Mouse (Mus musculus): ENCODE data around the gene Hipk1. TPM values are rescaled to one million over a fixed set of nuclear protein-coding genes. Genes with fewer than 3 reads are reported as not detected.
"Not testable (repeated sequence)": the region's sequence is repeated elsewhere in the genome, so short reads cannot be mapped to it uniquely, and the experiment has no call there.

Hipk1 gene
- total RNA-seq, 2 experiments from 2014 or later = 87.7 to 124 TPM

DNA sequence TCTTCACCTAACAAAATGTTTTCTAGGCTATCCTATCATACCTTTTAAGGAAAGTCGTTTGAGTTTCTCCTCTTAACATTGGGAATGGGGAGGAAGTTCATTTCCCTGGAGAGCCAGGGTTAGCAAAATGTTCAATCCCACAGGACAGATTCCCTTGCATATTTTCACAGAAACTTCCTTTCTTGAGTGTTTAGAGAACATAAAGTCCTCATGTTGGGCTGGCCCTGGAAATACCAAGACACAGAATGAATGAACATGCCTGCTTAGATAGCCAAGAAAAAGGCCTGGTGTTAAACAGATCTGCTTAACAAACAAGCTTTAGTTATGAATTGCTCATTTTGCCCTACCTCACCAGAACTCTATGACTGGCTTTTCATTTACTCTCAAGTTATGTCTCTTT is 1.2 kb upstream of the Hipk1 start:
- DNase-seq = peak in 1 of 2 experiments; percentile 76

DNA sequence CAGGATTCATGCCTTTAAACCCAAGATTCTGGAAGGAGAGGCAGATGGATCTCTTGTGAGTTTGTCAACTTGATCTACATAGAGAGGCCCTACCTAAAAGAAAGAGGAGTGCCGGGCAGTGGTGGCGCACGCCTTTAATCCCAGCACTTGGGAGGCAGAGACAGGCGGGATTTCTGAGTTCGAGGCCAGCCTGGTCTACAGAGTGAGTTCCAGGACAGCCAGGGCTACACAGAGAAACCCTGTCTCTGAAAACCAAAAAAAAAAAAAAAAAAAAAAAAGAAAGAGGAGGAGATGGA is 696 bp upstream of the Hipk1 start:
- not testable (repeated sequence) for DNase-seq

DNA sequence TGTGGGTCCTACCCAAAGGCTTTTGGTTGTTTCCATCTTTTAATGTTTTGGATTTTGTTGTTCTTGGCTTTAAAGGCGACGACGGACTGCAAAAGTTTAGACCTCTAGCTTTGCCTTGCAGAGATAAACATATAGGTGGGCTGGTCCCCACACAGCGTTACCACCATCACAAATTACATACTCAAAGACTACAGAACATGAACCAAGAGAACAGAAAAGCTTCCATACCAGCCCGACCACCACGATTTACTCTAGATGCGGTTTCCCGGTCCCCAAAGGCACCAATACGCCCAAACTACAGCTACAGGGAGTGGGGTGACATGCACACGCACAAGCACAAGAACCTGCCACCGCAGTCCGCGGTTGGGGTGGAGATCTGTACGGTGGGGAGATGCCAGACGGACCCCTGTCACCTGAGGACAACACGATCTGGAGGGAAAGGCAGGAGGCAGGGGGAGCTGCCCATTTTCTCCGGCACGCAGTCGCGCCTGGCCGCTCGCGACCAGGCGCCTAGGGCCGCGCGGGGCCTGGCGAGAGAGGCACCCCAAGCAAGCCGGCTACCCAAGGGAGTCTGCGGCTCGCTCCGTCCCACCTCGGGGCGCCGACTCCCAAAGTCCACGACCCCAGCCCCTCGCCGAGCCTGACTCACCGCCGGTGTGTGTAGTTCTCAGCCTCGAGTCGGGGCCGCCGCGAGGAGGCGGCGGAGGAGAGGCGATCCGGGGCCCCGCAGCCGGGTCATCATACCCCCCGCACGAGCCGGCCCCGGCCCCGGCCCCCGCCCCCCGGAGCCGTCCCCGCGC is 817 bp downstream of the Hipk1 start:
- peak in 1 of 2 experiments; percentile 73 for DNase-seq

DNA sequence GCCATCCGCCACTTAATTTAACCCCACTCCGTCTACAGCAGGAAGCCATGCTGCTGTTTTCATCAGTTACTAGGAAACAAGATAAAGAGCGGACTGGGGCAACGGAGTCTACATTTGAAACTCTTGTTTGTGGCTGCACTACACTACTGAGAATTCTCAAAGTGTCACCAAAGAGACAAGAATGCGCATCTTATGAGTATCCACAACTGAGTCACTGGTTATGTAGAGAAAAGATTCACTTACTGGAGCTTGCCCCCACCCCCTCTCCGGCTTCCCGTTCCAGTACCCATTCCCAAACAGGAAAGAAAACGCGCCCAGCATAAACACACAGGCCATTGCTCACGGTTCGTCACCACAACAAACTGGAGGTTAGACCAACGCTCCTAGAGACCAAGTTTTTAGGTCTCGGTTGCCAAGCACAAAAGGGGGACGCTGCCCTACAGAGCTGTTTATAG is 1.4 kb downstream of the Hipk1 start:
- peak in 1 of 2 experiments; percentile 77 for DNase-seq

DNA sequence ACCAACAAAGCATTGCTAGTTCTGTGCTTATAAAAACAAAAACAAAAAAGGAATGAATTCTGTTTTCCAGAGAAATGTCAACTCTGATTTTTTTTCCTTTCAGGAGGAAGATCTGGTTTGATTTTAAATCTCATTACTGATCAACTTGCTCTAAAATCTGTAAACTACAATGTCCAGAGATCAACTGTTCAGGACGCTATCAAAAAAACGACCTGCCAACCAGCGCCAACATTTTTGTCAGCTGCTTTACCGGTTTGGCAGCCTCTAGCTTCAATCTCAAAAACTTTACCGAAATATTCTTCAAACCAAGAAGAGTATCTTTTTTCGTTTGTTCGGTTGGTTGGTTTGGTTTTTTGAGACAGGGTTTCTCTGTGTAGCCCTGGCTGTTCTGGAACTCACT is 2.3 kb downstream of the Hipk1 start:
- DNase-seq = no peak

DNA sequence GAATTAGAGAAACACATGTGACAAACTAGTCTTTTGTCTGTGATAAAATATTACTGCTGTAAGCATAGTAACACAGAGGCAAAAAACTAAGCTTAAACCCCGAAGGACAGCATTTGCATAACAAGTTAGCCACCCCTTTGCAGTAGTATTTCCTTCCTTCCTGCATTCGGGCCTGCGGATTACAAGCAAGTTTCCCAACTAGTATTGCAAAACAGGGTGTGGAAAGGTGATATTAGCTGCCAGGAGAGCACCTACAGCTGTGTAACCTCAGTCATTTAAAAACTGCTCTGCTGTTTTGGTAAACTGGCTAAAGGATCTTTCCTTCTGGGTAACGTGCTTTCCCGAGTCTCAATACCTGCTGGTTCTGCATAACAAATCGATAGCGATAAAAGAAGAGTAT is 4.1 kb downstream of the Hipk1 start:
- DNase-seq = peak in 1 of 2 experiments; percentile 46

DNA sequence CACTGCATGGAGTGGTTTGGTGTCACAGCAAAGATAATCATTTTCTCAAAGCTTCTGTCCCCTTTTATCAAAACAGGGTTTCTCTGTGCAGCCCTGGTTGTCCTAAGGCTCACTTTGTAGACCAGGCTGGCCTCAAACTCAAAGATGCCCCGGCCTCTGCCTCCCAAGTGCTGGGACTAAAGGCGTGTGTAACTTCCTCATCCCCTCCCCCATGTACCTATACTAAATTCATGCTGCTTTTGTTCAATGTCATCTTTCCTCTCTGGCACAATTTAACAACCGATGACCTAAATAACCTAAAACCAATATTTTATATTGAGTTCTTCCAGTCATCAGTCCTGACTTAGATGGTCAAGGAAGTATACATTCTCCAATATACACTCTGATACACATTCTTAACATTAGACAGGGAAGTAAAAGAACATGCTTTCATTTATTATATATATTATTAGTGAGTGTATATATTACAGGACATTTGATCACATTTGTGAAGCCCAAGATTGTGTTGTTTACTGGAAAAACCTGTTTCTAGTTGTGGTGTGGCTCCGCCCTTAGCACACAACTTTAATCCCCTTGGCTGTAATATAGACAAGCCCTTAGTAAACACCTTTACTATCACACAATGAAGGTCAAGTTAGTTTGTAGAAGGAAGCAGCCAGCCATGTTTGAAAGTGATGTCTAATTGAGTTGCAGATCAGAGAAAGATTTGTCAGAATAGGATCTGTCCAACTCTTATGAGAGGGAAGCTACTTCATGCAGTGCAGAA is 8.3 kb downstream of the Hipk1 start:
- no peak for DNase-seq

DNA sequence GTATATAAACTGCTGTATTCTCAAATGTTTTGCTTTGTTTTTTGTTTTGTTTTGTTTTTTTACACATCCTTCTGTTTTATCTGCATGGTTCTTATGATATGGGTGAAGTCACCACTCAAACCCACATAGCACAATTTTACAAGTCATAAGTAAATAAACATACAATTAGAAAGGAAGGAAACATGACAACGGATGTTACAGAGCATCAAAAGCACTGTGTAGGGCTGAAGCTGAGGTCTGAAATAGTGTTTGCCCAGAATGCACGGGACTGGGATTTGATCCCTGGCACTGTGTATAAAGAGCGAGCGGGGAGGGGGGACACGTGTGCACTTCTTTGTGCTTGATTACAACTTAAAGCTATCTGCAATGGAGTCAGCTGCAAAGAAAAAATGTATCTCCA is 10.6 kb downstream of the Hipk1 start:
- DNase-seq = no peak

DNA sequence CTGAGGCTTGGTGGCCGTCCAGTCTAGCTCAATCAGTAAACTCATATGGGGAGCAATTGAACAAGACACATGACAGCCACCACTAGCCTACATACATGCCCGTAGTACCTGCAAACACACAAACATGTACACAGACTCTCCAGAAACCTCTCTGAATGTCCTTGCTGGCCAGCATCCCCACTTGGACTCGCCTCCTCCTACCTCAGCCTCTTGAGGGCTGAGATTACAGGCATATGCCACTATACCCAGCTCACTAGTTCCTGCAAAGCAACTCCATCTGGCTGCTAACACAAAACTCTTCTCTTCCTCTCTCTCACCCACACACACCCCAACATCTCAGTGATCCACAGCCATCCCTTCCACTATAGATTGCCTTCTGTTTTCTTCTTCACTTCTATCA is 11.1 kb downstream of the Hipk1 start:
- no peak for DNase-seq

DNA sequence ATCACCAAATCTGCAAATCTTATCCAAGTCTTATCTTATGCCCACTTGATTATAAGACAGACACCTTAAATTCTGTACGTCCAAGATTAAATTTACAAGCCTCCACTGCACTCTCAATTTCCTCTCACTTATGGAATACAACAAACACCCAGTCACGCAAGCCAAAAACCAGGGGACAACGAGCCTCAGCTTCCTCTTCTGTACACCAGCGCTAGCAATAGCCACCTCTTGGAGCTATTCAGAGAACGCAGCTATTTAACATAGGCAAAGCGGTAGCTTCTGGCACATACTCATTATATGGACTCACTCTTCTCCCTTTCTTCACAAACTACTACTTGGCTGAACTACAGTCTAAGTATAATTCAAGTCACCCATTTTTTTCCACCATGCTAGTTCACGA is 12.2 kb downstream of the Hipk1 start:
- DNase-seq = no peak

DNA sequence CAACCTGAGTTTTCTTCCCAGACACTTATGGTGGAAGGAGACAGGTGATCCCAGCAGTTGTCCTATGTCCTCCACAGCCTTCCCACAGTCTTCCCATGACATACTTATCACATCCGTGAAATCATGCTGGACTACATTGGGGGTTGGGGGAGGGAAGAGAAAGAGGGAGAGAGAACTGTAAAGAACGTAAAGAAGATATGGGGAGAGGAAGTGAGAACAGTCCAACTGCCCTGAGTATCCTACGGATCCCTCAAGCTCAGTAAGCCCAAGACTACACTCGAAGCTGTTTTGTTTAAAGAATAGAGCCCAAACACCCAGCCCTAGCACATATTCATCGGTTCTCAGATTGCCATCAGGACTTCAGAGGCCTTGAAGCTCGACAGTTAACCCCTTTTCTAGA is 12.7 kb downstream of the Hipk1 start:
- no peak for DNase-seq

DNA sequence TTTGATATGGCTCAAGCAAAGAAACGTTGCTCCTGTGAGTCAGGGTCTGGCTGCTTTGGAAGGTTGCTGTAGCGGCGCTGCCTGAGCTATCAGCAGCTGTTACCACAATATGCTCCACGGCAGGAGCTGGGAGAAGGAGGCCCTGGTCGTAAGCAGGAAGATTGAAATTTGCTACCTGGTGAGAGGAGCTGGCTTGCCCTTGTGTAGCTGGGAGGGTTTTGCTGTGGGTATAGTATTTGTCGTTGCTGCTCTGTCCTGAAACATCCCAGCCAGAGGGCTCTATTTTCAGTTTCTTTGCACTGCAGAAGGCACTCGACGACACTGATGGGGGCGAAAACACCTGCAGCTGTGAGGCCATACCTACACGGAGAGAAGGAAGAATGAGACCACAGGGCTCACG is 13.4 kb downstream of the Hipk1 start:
- no peak for DNase-seq

DNA sequence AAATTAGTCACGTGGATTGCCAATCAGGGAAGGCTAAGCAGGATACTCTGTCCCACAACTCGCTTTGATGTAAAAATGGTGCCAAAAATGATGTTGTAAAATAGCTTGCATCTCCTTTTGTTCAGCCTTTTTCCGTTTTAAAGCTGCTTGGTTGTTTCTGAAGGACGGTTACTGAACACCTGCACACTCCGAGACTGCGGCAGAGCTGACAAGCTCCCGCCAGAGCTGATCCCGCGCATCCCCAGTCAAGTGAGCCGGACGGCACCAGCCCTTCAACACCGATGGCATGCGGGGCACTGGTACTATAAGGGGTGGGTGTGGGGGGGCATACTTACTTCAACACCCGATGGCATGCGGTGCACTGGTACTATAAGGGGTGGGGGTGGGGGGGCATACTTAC is 17.4 kb downstream of the Hipk1 start:
- DNase-seq = no peak

DNA sequence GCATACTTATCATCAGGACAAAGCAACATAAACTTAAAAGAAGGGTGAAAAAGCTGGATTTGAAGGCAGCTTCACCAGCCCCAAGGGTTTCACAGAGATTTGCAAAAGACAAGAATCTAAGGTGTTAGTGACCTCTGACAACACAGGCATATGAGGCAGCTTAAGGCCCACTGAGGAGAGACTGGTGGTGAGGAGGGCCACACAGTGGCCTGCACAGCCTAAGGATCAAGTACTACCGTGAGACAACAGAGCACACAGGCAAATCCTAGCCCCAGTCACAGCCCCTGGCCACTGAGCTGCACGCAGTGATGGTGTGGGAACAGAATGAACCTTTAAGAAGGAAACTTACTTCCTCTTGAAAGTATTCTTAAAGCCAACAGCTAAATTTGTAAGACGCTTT is 17.9 kb downstream of the Hipk1 start:
- DNase-seq = no peak

DNA sequence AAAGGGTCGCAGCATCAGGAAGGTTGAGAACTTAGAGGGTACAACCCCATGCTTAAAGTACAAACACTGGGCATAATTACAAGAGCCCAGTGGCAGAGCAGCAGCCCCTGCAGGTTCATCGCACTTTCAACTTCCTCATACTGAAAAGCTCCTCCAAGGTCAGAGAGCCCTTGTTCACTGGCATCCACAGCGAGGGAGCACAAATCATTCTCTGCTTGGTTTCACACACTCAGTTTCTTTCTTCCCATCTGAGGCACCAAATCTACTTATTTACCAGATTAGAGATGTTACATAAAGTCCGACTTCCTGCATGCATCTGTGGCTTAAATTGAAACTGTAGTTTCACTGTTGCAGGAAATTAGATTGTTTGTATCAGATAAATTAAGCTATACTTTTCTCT is 18.5 kb downstream of the Hipk1 start:
- DNase-seq = peak; percentile 41 to 45

DNA sequence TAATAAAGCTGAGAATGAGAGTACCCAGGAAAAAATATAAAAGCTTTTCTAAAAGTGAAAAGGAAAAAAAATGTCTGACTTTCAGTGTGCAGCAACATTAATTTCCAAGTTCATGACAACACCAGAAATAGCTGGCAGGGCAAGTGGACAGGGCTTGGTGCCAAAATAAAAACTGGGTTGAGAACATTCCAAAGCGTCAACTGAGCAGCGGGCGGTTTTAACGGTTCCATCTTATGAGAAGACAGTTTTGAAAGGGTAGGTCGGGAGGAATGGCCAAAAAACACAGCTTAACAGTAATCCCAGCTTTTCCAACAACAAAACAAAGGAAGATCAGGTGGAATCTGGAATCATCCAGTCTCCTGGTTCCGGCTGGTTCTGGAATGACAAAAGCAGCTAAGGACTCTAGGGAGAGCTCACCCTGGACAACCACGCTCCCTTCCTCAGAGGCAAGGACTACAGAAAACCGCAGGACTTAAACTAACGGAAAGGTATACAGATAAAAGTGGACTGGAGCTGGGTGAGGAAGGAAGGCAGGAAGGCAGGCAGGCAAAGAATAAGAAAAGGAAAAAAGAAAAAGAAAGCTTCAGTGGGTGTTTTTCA is 19.7 kb downstream of the Hipk1 start:
- DNase-seq = peak; percentile 86 to 92

DNA sequence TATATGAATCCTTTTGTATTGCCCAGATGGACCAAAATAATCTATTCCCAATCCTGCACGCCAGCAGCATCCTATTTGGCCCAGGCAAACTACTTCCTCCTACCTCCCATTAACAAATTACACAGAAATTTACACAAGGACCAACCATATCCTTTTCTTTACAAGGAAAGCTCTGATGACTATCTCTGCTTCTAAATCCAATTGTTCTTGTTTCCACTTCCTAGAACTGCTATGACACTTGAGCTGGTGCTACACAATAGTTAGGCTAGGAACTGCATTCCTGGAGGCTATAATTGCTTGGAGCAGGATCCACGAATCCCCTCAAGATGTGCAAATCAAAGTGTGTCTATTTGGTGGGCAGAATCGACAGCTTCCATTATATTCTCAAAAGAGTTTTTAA is 24.6 kb downstream of the Hipk1 start:
- no peak for DNase-seq

DNA sequence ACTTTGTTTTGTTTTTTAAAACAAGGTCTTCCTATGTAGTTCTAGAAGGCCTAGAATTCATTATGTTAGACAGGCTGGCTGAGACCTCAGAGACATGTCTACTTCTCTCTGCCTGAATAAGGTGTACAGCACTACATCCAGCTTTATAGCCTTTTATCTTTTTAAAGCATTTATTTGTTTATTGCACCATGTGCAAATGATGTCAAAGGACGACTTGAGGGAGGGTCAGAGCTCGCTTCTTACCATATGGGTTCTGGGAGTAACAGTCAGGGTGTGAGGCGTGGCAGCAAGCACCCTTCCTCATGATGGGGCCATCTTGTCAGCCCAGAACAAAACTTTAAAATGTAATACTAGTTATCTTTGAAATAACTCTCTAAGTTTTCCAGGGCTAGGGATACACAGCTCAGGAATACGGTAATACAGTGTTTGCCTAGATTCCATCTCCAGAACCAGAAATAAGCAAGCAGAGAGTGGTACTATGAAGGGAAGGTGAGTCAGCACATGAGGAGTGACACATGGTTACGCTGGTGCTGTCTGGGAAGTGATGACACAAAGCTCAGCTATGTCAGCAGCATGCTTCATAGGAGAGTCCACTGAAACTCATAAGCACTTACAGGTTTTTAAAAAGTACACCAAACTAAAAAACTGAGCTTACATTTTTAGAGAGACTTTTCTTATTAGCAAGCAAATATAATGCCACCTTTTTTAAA is 31.9 kb downstream of the Hipk1 start:
- no peak for DNase-seq

DNA sequence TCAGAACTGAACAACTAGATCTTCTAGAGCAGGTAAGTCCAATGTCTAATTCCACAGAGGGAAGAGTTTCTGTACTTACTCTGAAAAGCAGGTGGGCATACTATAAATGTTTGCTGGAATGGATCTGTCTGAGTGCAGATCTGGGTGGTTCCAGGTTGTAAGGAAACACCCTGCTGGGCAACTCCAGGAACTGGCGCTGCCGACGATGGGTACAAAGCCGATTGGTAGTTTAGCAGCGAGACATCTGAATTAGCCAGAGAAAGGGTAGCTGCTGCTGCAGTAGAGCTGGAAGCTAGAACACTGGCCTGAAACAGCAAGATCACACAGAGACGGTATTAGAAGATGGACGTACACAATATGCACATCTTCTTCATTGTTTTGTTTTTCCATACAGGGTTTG is 32.9 kb downstream of the Hipk1 start:
- DNase-seq = no peak

DNA sequence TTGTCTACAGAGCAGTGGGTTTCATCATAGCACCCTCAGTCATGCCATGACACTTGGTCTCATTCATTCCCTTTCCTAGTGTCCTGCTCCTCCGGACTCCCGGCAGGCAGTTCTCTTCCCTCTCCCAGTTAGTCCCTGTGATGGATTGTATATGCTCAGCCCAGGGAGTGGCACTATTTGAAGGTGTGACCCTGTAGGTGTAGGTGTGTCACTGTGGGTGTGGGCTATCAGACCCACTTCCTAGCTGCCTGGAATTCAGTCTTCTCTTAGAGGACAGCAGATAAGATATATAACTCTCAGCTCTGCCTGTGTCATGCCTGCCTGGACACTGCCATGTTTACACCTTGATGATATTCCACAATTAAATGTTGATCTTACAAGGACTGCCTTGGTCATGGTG is 34.4 kb downstream of the Hipk1 start:
- DNase-seq = no peak

DNA sequence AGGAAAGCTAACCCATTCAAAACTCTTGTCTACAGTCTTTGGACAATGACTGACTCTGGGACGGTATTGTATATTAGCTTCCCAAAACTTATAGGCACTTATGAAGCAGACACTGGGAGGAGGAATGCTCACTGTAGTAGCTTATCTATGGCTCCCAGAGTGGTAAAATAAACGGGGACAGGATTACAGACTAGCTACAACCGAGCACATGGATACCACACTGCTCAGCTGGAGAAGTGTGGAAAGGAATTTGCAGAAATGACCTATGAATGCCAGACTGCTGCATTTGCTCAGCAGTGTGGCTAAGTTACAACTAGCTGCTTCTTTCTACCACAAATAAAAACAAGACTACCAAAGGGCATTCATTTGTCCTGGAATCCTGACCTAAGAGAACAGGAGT is 36.0 kb downstream of the Hipk1 start:
- no peak for DNase-seq

DNA sequence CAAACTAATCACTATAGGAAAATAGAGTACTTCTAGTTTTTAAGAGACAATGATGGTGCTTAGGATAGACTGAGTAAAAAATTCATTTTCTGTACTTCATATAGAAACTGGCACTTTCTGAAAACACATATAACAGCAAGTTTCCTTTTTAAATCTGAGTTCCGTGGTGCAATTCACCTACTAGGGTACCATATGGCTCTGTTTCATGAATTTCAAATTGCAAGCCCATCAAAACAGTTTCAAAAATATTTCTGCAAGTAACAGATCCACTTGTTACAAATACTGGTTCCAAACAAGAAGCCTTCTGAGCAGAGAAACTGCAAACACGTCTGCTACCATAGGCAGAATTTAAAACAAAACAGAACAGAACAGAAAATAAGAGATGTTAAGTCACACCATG is 39.8 kb downstream of the Hipk1 start:
- no peak for DNase-seq

DNA sequence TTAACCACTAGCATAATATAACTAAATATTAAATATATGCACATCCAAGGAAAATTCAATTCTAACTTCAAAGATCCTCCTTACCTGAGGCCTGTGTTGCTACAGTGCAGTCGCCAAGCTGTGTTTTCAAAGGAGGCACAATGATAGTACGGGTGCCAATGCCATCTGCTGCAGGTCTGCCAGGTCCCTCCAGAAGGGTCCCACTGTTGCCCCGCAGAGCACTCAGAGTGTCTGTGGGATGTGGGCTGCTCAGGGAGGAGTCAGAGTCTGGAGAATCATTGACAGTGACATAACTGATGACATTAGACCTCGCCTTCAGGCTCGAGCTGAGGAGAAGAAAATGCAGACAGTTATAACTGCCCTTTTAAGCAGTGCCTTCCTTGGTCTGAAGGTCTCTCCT is 44.7 kb downstream of the Hipk1 start:
- no peak for DNase-seq

All from heart, adult 18-20 months (tissue).